Mouse (Mus musculus) embryonic stem cell, embryonic (primary cell): ENCODE results near the gene Sorcs1.

Experiments used
- CTCF ChIA-PET, 4 experiments: fragments of 300-600 bp in 2 of 4; fragments of 350-600 bp in 2 of 4; sonication (Branson Sonifier 250); formaldehyde crosslinking; loops; one replicate each; lab custom pipeline; 2022; ENCODE audit warnings: inconsistent platforms in 2 of 4; lab: Charles Lee
- POLR2A ChIA-PET, 4 experiments: fragments of 300-600 bp in 2 of 4; fragments of 350-600 bp in 2 of 4; sonication (Branson Sonifier 250); formaldehyde crosslinking; loops; one replicate each; lab custom pipeline; 2022; ENCODE audit warnings: antibody characterized with exemption in 4 of 4, inconsistent platforms in 1 of 4; lab: Charles Lee

The Sorcs1 gene

GRCm38 (mm10) chr19:50171849-50172248 lies 506.6 kb downstream of the Sorcs1 start:
- ChIA-PET POLR2A (no interaction called here), CTCF (no interaction called here)

- ChIA-PET CTCF (no interaction called here), POLR2A (no interaction called here)
Observed at GRCm38 (mm10) chr19:50151111-50151510, 527.3 kb downstream of the Sorcs1 start.

GRCm38 (mm10) chr19:50145919-50146318 lies 532.5 kb downstream of the Sorcs1 start:
- CTCF ChIA-PET = interaction anchor here in 2 of 4 experiments (0.6 to 1.6 kb wide), 7 partner anchors 9 to 633 kb away, joined by 3 to 5 read pairs (median 3); no protein-coding TSS in a partner anchor
- POLR2A ChIA-PET = no interaction called here

GRCm38 (mm10) chr19:50141853-50142252 lies 536.6 kb downstream of the Sorcs1 start:
- POLR2A ChIA-PET = no interaction called here
- CTCF ChIA-PET = no interaction called here

- POLR2A ChIA-PET = no interaction called here
- CTCF ChIA-PET = no interaction called here
Observed at GRCm38 (mm10) chr19:50134656-50135055, 543.8 kb downstream of the Sorcs1 start.

GRCm38 (mm10) chr19:50105842-50106585 lies 572.4 kb downstream of the Sorcs1 start:
- ChIA-PET CTCF (no interaction called here), POLR2A (no interaction called here)
